Mouse (Mus musculus): ENCODE data around the gene Papss2. TPM values are rescaled to one million over a fixed set of nuclear protein-coding genes. Genes with fewer than 3 reads are reported as not detected.

Gene Papss2
- polyA plus RNA-seq, 1 experiment = 24.5 TPM

DNA sequence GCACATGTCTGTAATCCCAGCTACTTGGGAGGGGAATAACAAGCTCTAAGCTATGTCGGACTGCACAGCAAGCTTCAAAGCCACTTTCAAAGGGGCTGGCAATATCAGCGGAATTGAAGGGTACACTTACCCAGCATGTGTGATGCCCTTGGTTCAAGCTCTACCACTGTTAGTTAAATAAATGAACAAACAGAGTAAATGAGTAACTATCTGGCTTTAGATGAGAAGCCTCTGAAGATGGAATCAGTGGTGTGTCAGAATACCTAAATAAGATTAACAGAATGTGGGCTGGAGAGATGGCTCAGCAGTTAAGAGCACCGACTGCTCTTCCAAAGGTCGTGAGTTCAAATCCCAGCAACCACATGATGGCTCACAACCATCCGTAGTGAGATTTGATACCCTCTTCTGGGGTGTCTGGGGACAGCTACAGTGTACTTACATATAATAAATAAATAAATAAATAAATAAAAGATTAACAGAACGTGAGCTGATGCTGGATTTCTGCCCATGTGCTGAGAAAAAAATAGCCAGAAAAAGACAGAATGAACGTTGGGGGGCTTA is 33.1 kb downstream of the Papss2 start:
- TF ChIP-seq CTCF (IDR thresholded peaks at IDR 0.05; ENCODE audit: borderline replicate concordance, insufficient read depth, low read length) = no peak
- TF ChIP-seq POLR2A (IDR thresholded peaks at IDR 0.05; ENCODE audit: low read depth, low read length) = no peak
- Histone ChIP-seq H3K4me3 (ENCODE audit: insufficient read depth, low read length) (no peak overlapping the region), H3K27ac (ENCODE audit: insufficient read depth, low read length) (no peak overlapping the region), H3K4me1 (ENCODE audit: control insufficient read depth, insufficient read depth, low read length) (no peaks in the 10 kb centered on the region)

DNA sequence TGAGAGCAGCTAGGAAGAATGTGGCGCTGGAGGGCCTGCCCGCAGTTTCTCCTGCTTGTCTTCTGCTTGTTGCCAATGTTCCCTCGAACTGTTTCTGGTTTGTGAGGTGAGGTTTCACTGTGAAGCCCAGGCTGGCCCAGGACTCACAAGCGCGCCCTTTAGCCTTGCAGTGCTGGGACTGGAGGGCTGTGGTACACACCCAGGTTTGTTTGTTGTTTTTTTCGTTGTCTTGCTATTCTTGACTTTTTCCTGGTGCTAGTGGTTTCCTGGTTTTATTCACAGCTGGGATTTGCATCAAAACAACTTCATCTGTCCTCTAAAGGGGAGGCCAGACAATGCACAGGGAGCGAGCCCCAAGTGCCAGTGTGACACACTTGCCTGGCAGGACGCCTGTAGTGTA is 39.3 kb downstream of the Papss2 start:
- H3K4me1 ChIP-seq (ENCODE audit: control insufficient read depth, insufficient read depth, low read length) = no peaks in the 10 kb centered on the region
- H3K27ac ChIP-seq (ENCODE audit: insufficient read depth, low read length) = no peak overlapping the region
- no peak for TF ChIP-seq CTCF (IDR thresholded peaks at IDR 0.05; ENCODE audit: borderline replicate concordance, insufficient read depth, low read length)
- no peak for TF ChIP-seq POLR2A (IDR thresholded peaks at IDR 0.05; ENCODE audit: low read depth, low read length)
- no peak overlapping the region for H3K4me3 ChIP-seq (ENCODE audit: insufficient read depth, low read length)

DNA sequence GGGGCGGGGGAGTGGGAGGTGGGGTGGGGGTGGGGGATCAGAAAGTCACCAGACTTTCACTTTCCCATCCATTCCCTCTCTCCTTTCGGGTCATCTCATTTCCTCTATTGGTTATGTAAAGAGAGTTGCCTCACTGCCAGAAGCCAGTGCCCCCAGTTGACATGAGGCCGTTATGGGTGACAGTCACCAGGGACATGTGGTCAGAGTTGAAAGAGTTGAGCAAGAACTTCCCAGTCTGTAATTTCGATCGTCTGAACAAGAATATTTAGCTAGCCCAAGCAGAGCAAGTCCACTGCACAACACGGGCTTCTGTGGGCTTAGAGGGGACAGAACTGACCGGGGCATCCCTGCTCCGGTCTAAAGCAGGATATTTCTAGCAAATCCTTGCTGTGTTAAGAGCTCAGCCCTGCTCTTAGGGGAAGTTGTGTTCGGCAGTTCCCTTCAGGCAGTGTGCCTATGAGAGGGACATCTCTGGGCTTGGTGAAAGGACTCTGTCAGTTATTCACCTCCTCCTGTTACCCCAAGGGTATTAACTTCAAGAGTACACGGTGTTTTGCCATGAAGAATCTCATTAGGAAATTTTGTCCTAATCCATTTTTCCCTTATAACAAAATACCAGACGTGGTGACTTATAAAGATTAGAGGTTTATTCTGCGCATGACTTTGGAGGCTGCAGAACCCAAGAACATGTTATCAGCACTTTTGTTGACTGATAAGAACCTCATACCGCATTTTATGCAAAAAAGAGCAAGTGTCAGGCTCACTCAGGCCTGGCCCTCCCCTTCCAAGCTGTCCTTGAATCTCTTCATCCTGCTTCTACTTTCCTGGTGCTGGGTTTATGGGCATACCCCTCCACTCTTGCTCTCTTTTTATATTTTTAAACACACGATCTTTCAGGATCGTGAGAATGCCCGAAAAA is 42.0 kb downstream of the Papss2 start:
- TF ChIP-seq CTCF (IDR thresholded peaks at IDR 0.05; ENCODE audit: borderline replicate concordance, insufficient read depth, low read length) = no peak
- TF ChIP-seq POLR2A (IDR thresholded peaks at IDR 0.05; ENCODE audit: low read depth, low read length) = no peak
- H3K4me1 ChIP-seq (ENCODE audit: control insufficient read depth, insufficient read depth, low read length) = no peaks in the 10 kb centered on the region
- H3K27ac ChIP-seq (ENCODE audit: insufficient read depth, low read length) = no peak overlapping the region
- no peak overlapping the region for H3K4me3 ChIP-seq (ENCODE audit: insufficient read depth, low read length)

DNA sequence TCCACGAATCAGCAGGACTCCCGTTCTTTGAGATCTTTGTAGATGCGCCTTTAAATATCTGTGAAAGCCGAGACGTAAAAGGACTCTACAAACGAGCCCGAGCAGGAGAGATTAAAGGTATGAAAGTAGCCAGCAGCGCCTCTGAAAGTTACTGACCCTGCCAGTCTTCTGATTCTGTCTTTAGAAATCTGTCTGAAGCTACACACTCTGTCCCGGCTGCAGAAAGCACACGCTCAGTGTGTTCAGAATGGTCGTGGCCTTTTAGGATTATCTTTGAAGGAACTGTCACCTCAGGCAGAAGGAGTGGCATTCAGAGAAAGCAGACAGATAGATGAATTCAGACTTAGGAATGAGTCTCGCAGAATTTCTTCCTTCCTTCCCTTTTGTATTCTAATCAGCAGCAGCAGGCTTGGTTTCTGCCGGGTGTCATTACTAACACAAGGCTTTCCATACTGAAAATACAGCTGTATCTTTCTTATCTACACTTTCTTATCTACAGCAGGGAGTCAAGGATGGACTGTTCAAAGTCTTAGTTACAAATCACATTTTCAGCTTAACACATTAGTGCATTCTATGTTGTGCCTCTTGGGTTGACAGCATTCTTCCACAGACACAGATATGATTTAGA is 42.8 kb downstream of the Papss2 start:
- Histone ChIP-seq H3K27ac (ENCODE audit: insufficient read depth, low read length) (no peak overlapping the region), H3K4me1 (ENCODE audit: control insufficient read depth, insufficient read depth, low read length) (no peaks in the 10 kb centered on the region), H3K4me3 (ENCODE audit: insufficient read depth, low read length) (no peak overlapping the region)
- TF ChIP-seq POLR2A (IDR thresholded peaks at IDR 0.05; ENCODE audit: low read depth, low read length) (no peak), CTCF (IDR thresholded peaks at IDR 0.05; ENCODE audit: borderline replicate concordance, insufficient read depth, low read length) (no peak)

DNA sequence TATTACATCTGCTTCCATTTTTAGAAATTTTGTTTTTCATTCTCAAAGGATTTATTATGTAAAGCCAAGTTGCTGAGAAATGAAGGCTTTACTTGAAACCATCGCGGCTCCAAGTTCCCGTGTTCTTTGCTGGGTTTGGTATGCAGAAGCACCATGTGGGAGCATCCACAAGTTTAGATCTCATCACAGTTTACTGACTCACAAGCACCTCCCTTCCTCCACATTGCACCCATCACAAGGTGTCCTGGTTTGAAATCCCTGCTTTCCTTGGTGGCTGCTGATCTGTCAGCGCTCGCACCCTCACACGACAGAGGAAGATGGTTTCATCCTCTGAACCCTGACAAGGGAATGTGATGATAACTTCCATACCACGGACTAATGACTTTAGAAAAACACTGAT is 45.9 kb downstream of the Papss2 start:
- Histone ChIP-seq H3K27ac (ENCODE audit: insufficient read depth, low read length) (no peak overlapping the region), H3K4me1 (ENCODE audit: control insufficient read depth, insufficient read depth, low read length) (no peaks in the 10 kb centered on the region), H3K4me3 (ENCODE audit: insufficient read depth, low read length) (no peak overlapping the region)
- TF ChIP-seq CTCF (IDR thresholded peaks at IDR 0.05; ENCODE audit: borderline replicate concordance, insufficient read depth, low read length) (no peak), POLR2A (IDR thresholded peaks at IDR 0.05; ENCODE audit: low read depth, low read length) (no peak)

DNA sequence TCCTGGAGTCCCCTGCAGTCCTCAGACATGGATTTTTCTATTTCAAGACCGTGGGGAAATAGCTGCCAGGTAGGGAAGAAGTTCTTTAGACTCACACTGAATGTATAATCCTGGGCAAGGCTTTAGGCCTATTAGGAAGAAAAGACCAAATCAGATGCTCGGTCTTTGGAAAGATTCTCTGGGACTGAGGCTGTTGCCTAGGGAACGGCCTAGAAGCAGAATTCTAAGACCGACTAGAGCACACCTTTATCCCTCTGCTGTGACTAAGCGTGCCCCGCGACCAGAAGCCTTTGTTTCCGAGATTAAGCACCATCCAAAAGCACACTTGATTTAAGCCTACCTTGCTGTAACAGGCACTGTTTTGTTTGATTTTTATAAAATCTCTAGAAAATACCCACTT is 46.4 kb downstream of the Papss2 start:
- Histone ChIP-seq H3K4me3 (ENCODE audit: insufficient read depth, low read length) (no peak overlapping the region), H3K4me1 (ENCODE audit: control insufficient read depth, insufficient read depth, low read length) (no peaks in the 10 kb centered on the region), H3K27ac (ENCODE audit: insufficient read depth, low read length) (no peak overlapping the region)
- TF ChIP-seq POLR2A (IDR thresholded peaks at IDR 0.05; ENCODE audit: low read depth, low read length) (no peak), CTCF (IDR thresholded peaks at IDR 0.05; ENCODE audit: borderline replicate concordance, insufficient read depth, low read length) (no peak)

DNA sequence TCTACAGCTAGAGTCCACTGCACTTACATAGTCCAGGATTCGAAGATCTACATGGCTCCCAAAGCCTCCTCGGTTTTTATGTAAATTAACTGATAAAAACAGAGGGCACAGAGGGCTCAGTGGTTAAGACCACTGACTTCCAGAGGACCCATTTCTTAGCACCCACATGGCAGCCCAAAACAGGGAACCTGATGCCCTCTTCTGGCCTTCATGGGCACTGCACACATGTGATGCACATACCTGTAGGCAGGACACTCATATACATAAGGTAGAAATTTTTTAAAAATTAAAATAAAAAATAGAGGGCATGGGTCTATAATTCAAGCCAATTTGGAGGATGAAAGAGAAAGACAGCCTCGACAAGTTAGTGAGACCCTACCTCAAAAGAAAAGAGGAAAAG is 48.1 kb downstream of the Papss2 start:
- Histone ChIP-seq H3K27ac (ENCODE audit: insufficient read depth, low read length) (no peak overlapping the region), H3K4me1 (ENCODE audit: control insufficient read depth, insufficient read depth, low read length) (no peaks in the 10 kb centered on the region), H3K4me3 (ENCODE audit: insufficient read depth, low read length) (no peak overlapping the region)
- TF ChIP-seq POLR2A (IDR thresholded peaks at IDR 0.05; ENCODE audit: low read depth, low read length) (no peak), CTCF (IDR thresholded peaks at IDR 0.05; ENCODE audit: borderline replicate concordance, insufficient read depth, low read length) (no peak)

DNA sequence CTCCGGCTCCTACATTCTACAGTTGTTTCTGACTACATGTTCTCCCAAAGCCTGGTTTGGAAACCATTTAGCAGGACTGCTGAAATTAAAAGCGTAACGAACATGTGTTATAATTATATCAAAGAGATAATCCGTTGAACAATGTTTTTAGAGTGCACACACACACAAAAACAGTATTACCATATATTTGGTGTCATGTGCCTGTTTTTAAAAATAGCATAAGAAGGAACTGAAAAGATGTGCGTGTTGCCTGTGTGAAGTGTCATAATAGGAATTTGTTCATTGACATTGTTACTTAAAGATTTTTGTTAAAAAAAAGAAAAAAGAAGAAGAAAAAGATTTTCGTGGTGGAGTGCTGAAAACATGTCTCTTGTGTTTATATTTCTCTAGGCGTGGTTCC is 50.3 kb downstream of the Papss2 start:
- Histone ChIP-seq H3K4me1 (ENCODE audit: control insufficient read depth, insufficient read depth, low read length) (no peaks in the 10 kb centered on the region), H3K4me3 (ENCODE audit: insufficient read depth, low read length) (no peak overlapping the region), H3K27ac (ENCODE audit: insufficient read depth, low read length) (no peak overlapping the region)
- TF ChIP-seq POLR2A (IDR thresholded peaks at IDR 0.05; ENCODE audit: low read depth, low read length) = no peak
- TF ChIP-seq CTCF (IDR thresholded peaks at IDR 0.05; ENCODE audit: borderline replicate concordance, insufficient read depth, low read length) = no peak

DNA sequence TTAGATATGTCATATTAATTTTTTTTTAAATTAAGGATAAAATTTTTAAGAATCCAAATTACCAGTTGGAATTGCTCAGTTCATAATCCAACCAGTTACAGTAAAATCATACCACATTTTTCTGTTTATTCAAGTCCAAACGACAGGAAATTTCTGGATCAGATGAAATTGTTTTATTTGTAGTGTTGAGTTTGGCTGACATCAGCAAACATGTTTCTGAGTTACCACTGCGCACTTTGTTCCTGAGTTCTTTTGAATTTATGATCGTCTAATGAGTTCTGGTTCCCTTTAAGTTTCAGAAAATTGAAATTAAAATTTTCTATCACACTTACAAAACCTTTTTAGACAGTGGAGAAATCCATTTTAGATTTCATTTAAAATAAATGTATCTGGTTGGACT is 50.8 kb downstream of the Papss2 start:
- no peaks in the 10 kb centered on the region for H3K4me1 ChIP-seq (ENCODE audit: control insufficient read depth, insufficient read depth, low read length)
- TF ChIP-seq POLR2A (IDR thresholded peaks at IDR 0.05; ENCODE audit: low read depth, low read length) (no peak), CTCF (IDR thresholded peaks at IDR 0.05; ENCODE audit: borderline replicate concordance, insufficient read depth, low read length) (no peak)
- no peak overlapping the region for H3K27ac ChIP-seq (ENCODE audit: insufficient read depth, low read length)
- H3K4me3 ChIP-seq (ENCODE audit: insufficient read depth, low read length) = no peak overlapping the region
